Mouse (Mus musculus) midbrain, embryonic 16.5 days (tissue): ENCODE data around the gene Dnajc2. TPM values are rescaled to one million over a fixed set of nuclear protein-coding genes. Genes with fewer than 3 reads are reported as not detected.

ENCODE experiments used
- ATAC-seq: fragments of 200-750 bp; cut with Nextera tagmentation; 2 replicates; pipeline ENCODE4 v1.8.0; 2017; ENCODE audit warnings: moderate TSS enrichment
- H3K27ac ChIP-seq: fragments of 300-500 bp; sonication (generic); 2 replicates; pipeline ENCODE4 v1.5.1; 2014; ENCODE audit warnings: mild to moderate bottlenecking, low read length, mixed read lengths
- H3K27me3 ChIP-seq: fragments of 300-500 bp; sonication (generic); 2 replicates; pipeline ENCODE4 v1.6.1; 2014; ENCODE audit warnings: low read depth, low read length, mixed read lengths; ENCODE audit not compliant: control insufficient read depth, insufficient read depth
- H3K36me3 ChIP-seq: fragments of 300-500 bp; sonication (generic); 2 replicates; pipeline ENCODE4 v1.6.1; 2014; ENCODE audit warnings: mild to moderate bottlenecking, low read length, moderate library complexity, mixed read lengths; ENCODE audit not compliant: control insufficient read depth, insufficient read depth
- H3K4me1 ChIP-seq: fragments of 300-500 bp; sonication (generic); 2 replicates; pipeline ENCODE4 v1.6.1; 2014; ENCODE audit warnings: mild to moderate bottlenecking, low read length, mixed read lengths; ENCODE audit not compliant: control insufficient read depth, insufficient read depth
- H3K4me2 ChIP-seq: fragments of 300-500 bp; sonication (generic); 2 replicates; pipeline ENCODE4 v1.6.1; 2014; ENCODE audit warnings: mild to moderate bottlenecking, low read length, mixed read lengths
- H3K4me3 ChIP-seq: fragments of 300-500 bp; sonication (generic); 2 replicates; pipeline ENCODE4 v1.5.1; 2014; ENCODE audit warnings: low read depth, mild to moderate bottlenecking, low read length, moderate library complexity, mixed read lengths
- H3K9ac ChIP-seq: fragments of 300-500 bp; sonication (generic); 2 replicates; pipeline ENCODE4 v1.6.1; 2014; ENCODE audit warnings: low read depth, low read length, mixed read lengths
- H3K9me3 ChIP-seq: fragments of 300-500 bp; sonication (generic); replicated peaks from 2 replicates; pipeline ENCODE4 v1.6.1; 2014; ENCODE audit warnings: mild to moderate bottlenecking, low read length, mixed read lengths; ENCODE audit not compliant: control insufficient read depth, poor library complexity, severe bottlenecking
- WGBS: fragments of 180-500 bp; shearing (Covaris S2); extraction: QIAGEN DNeasy Blood & Tissue Kit; methylation state at CpG from one replicate; pipeline ENCODE4 v1.1.7; 2014; 5-methylcytosine and 5-hydroxymethylcytosine counted together
- polyA plus RNA-seq: library from polyadenylated mRNA; unstranded; fragments of >200 nt; fragmentation: Nextera tagmentation; extraction: Ambion mirVana; gene quantifications from 2 replicates; pipeline ENCODE4 v1.2.1, GENCODE M21; 2015

Gene Dnajc2
- polyA plus RNA-seq, 1 experiment from 2014 or later: 67.6 TPM

GRCm38 (mm10) chr5:21769841-21770240, 15.2 kb downstream of the Dnajc2 start:
- Histone ChIP-seq H3K36me3 (peaks cover 40% of the 10 kb centered on the region), H3K9ac (no peak overlapping the region), H3K4me1 (no peaks in the 10 kb centered on the region), H3K9me3 (no peaks in the 10 kb centered on the region), H3K27me3 (no peaks in the 10 kb centered on the region), H3K27ac (no peak overlapping the region), H3K4me3 (no peak overlapping the region), H3K4me2 (no peak overlapping the region)
- no peak for ATAC-seq
- 97% methylated on average over 6 of the region's 6 CpGs for WGBS

DNA sequence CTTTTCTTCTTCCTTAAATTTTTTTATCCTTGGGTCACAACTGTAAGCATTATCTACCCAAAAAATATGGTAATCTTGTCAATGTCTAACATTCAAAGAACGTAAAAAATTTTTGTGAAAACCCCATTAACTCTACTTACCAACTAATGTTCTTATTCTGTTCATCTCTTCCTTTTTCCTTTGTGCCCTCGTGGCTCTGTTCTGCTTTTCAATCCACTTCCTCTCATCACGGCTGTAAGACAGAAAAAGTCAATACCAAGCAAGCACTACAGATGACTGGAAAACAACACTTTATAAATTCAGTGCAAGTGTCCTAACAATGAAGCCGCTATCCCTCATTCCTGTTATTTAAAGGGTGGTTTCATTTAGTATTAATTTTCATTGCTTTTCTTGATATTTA, 16.5 kb downstream of the Dnajc2 start:
- no peaks in the 10 kb centered on the region for H3K27me3 ChIP-seq
- 92% methylated on average over 4 of the region's 4 CpGs for WGBS

GRCm38 (mm10) chr5:21745966-21746365, 39.1 kb downstream of the Dnajc2 start:
- H3K36me3 ChIP-seq: peaks cover 56% of the 10 kb centered on the region
- no peak overlapping the region for H3K9ac ChIP-seq
- ATAC-seq: no peak
- H3K27ac ChIP-seq: no peak overlapping the region
- WGBS: 90% methylated on average over 7 of the region's 8 CpGs
- no peaks in the 10 kb centered on the region for H3K4me1 ChIP-seq
- H3K27me3 ChIP-seq: no peaks in the 10 kb centered on the region
- H3K4me2 ChIP-seq: no peak overlapping the region
- H3K4me3 ChIP-seq: no peak overlapping the region
- no peaks in the 10 kb centered on the region for H3K9me3 ChIP-seq

More for the DNA sequence above, 16.5 kb downstream of the Dnajc2 start:
- H3K4me3 ChIP-seq: no peak overlapping the region
- ATAC-seq: no peak
- H3K9ac ChIP-seq: no peak overlapping the region
- H3K36me3 ChIP-seq: peaks cover 40% of the 10 kb centered on the region
- no peak overlapping the region for H3K27ac ChIP-seq
- no peaks in the 10 kb centered on the region for H3K4me1 ChIP-seq
- no peak overlapping the region for H3K4me2 ChIP-seq
- H3K9me3 ChIP-seq: no peaks in the 10 kb centered on the region

DNA sequence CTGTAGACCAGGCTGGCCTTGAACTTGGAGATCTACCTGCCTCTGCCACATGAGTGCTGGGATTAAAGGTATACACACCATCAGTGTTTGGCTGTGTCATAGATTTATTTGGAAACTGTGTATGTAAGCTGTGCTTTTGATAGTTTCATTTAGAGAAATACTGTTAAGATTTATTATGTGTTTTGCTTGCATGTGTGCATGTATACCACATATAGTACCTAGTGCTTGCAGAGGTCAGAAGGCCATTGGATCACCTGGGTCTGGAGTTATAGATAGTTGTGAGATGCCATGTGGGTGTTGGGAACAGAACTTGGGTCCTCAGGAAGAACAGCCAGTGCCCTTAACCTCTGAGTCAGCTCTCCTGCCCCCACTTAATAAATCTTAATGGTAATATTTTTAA, 40.4 kb downstream of the Dnajc2 start:
- Histone ChIP-seq H3K4me1 (no peaks in the 10 kb centered on the region), H3K4me3 (no peak overlapping the region), H3K4me2 (no peak overlapping the region), H3K36me3 (peaks cover 61% of the 10 kb centered on the region), H3K9ac (no peak overlapping the region), H3K9me3 (no peaks in the 10 kb centered on the region), H3K27ac (no peak overlapping the region), H3K27me3 (no peaks in the 10 kb centered on the region)
- no peak for ATAC-seq

GRCm38 (mm10) chr5:21743606-21744005, 41.4 kb downstream of the Dnajc2 start:
- H3K9ac ChIP-seq: no peak overlapping the region
- no peaks in the 10 kb centered on the region for H3K4me1 ChIP-seq
- ATAC-seq: no peak
- no peaks in the 10 kb centered on the region for H3K9me3 ChIP-seq
- H3K27ac ChIP-seq: no peak overlapping the region
- H3K4me3 ChIP-seq: no peak overlapping the region
- peaks cover 52% of the 10 kb centered on the region for H3K36me3 ChIP-seq
- H3K27me3 ChIP-seq: no peaks in the 10 kb centered on the region
- 97% methylated on average over 10 of the region's 10 CpGs for WGBS
- no peak overlapping the region for H3K4me2 ChIP-seq

DNA sequence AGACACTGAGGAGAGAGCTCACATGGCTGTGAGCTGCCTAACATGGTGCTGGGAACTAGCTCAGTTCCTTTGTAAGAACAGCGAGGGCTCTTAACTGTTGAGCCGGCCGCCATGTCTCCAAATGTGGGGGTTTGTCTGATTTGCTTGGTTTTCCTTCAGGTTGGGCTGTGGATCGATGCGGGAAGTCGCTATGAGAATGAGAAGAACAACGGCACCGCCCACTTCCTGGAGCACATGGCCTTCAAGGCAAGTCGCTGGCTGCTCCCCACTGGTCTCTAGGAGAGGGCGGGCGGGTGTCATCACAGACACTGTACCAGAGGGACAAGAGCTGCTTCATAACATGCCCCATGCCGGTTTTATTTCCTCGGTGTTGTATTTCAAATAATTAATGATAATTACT, 45.2 kb downstream of the Dnajc2 start:
- Histone ChIP-seq H3K27ac (no peak overlapping the region), H3K4me2 (no peak overlapping the region), H3K4me3 (no peak overlapping the region), H3K4me1 (peaks cover 10% of the 10 kb centered on the region), H3K27me3 (no peaks in the 10 kb centered on the region), H3K36me3 (peaks cover 25% of the 10 kb centered on the region), H3K9ac (no peak overlapping the region), H3K9me3 (no peaks in the 10 kb centered on the region)
- 93% methylated on average over 13 of the region's 13 CpGs for WGBS
- no peak for ATAC-seq

DNA sequence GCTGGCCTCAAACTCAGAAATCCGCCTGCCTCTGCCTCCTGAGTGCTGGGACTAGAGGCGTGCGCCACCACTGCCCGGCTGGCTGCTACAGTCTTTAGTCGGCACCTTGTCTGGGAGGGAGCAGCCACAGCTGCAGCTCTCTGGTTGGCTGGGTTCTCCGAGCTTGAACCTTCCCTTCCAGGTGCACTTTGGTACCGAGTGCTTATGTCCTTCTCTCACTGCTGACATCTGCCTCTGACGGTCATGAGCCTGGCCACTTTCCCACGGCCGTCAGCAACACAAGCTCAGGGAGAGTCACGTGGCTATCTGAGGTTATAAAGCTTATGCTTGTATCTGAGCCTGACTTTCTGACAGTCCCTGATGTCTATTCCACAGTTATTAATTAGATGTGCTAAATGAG, 45.9 kb downstream of the Dnajc2 start:
- no peak overlapping the region for H3K9ac ChIP-seq
- no peaks in the 10 kb centered on the region for H3K27me3 ChIP-seq
- H3K4me2 ChIP-seq: no peak overlapping the region
- no peaks in the 10 kb centered on the region for H3K9me3 ChIP-seq
- 93% methylated on average over 11 of the region's 11 CpGs for WGBS
- peaks cover 10% of the 10 kb centered on the region for H3K4me1 ChIP-seq
- H3K4me3 ChIP-seq: no peak overlapping the region
- ATAC-seq: no peak
- no peak overlapping the region for H3K27ac ChIP-seq
- H3K36me3 ChIP-seq: peaks cover 21% of the 10 kb centered on the region

- peak; percentile 44; the same call in 1 of the 2 replicates for ATAC-seq
These were observed 47.4 kb downstream of the Dnajc2 start for GRCm38 (mm10) chr5:21737620-21738019.

DNA sequence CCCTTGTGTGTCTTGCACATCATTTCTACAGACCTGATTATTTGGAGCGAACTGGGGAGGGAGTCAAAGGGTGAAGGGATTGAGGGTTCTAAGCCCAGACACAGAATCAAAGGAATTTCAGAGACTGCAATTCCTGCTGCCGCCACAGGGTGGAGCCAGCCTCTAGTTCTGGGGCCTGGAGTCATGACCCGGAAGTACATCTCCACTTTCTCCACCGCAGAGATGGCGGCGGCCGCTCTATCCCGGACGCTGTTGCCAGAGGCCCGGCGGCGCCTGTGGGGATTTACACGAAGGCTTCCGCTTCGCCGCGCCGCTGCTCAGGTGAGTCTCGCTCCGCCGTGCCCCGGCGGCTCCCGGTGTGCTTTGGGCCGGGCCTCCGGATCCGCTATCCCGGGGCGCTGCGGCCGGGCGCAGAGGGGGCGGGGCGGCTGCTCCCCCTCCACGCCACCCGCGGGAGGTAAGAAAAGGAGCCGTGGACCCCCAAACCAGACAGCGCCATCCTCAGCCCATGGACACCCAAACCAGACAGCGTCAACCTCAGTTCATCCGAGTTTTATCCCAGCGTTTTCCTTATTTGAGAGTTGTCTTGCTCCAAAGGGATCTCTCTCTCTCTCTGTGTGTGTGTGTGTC, 48.0 kb downstream of the Dnajc2 start, which contains the start of gene Pmpcb:
TSS of gene Pmpcb (plus strand) at position 186 of the 630 bp plus-strand sequence.
- Histone ChIP-seq H3K9me3 (no peaks in the 10 kb centered on the region), H3K4me3 (peak within 1 kb of the TSS; percentile 89), H3K4me1 (peaks cover 21% of the 10 kb centered on the region), H3K4me2 (peak within 1 kb of the TSS; percentile 93), H3K9ac (peak within 1 kb of the TSS; percentile 96), H3K36me3 (peaks cover 7% of the 10 kb centered on the region), H3K27me3 (no peaks in the 10 kb centered on the region), H3K27ac (peak within 1 kb of the TSS; percentile 85)
- peak; percentile 86 for ATAC-seq
- WGBS: under 1% methylated on average over 42 of the region's 42 CpGs

More at GRCm38 (mm10) chr5:21737620-21738019, 47.4 kb downstream of the Dnajc2 start:
- 31% methylated on average over 10 of the region's 10 CpGs for WGBS
- Histone ChIP-seq H3K4me1 (peaks cover 17% of the 10 kb centered on the region), H3K27ac (peak overlapping the region; percentile 85), H3K4me2 (peak overlapping the region; percentile 93), H3K27me3 (no peaks in the 10 kb centered on the region), H3K4me3 (peak overlapping the region; percentile 89), H3K9ac (peak overlapping the region; percentile 96), H3K36me3 (peaks cover 7% of the 10 kb centered on the region), H3K9me3 (no peaks in the 10 kb centered on the region)
